Mouse (Mus musculus): Measurements from ENCODE around the gene Abhd14b. TPM values are rescaled to one million over a fixed set of nuclear protein-coding genes. Genes with fewer than 3 reads are reported as not detected.
A peak's percentile ranks its signal among the peaks of the same experiment; 100 is the strongest.

Gene Abhd14b
- polyA plus RNA-seq (2015; fragmentation: Nextera tagmentation; extraction: Ambion mirVana): 9.2 and 11.3 TPM in 2 replicates

- H3K36me3 ChIP-seq: no peaks in the 10 kb centered on the region
- no peaks in the 10 kb centered on the region for H3K27me3 ChIP-seq
- H3K9ac ChIP-seq: peak within 1 kb of the TSS; percentile 65
- peaks cover 31% of the 10 kb centered on the region for H3K4me1 ChIP-seq (replicated peaks)
- peak within 1 kb of the TSS; percentile 80 for H3K27ac ChIP-seq (replicated peaks)
- H3K9me3 ChIP-seq: no peaks in the 10 kb centered on the region
- under 1% methylated on average over 24 of the region's 24 CpGs for WGBS
- H3K4me2 ChIP-seq: peak within 1 kb of the TSS; percentile 85
- H3K4me3 ChIP-seq: peak within 1 kb of the TSS; percentile 58
- peak; percentile 82 for ATAC-seq (ENCODE audit: low FRiP score, low read depth)
Observed at GRCm38 (mm10) chr9:106447348-106447747, at the start of gene Abhd14b, which contains the start of gene Abhd14a. Gene Abhd14b (plus strand): TSS chr9:106447459. Gene Abhd14a (minus strand): TSS chr9:106447678.

- Histone ChIP-seq H3K36me3 (no peaks in the 10 kb centered on the region), H3K27ac (replicated peaks) (no peak overlapping the region), H3K9me3 (no peaks in the 10 kb centered on the region), H3K4me1 (replicated peaks) (peaks cover 20% of the 10 kb centered on the region), H3K9ac (no peak overlapping the region), H3K4me2 (no peak overlapping the region), H3K4me3 (no peak overlapping the region), H3K27me3 (no peaks in the 10 kb centered on the region)
- 82% methylated on average over 4 of the region's 4 CpGs for WGBS
- no peak for ATAC-seq (ENCODE audit: low FRiP score, low read depth)
Observed at GRCm38 (mm10) chr9:106397733-106398132, 49.5 kb upstream of the Abhd14b start.

- no peaks in the 10 kb centered on the region for H3K36me3 ChIP-seq
- H3K4me2 ChIP-seq: no peak overlapping the region
- WGBS: 83% methylated on average over 9 of the region's 9 CpGs
- H3K4me3 ChIP-seq: no peak overlapping the region
- H3K9ac ChIP-seq: no peak overlapping the region
- ATAC-seq (ENCODE audit: low FRiP score, low read depth): no peak
- no peaks in the 10 kb centered on the region for H3K9me3 ChIP-seq
- H3K27me3 ChIP-seq: no peaks in the 10 kb centered on the region
- peaks cover 18% of the 10 kb centered on the region for H3K4me1 ChIP-seq (replicated peaks)
- no peak overlapping the region for H3K27ac ChIP-seq (replicated peaks)
Observed at GRCm38 (mm10) chr9:106398667-106399311, 48.5 kb upstream of the Abhd14b start.

- H3K4me1 ChIP-seq (replicated peaks): peaks cover 11% of the 10 kb centered on the region
- H3K4me3 ChIP-seq: no peak overlapping the region
- no peaks in the 10 kb centered on the region for H3K27me3 ChIP-seq
- no peak overlapping the region for H3K27ac ChIP-seq (replicated peaks)
- H3K36me3 ChIP-seq: no peaks in the 10 kb centered on the region
- no peak overlapping the region for H3K4me2 ChIP-seq
- H3K9me3 ChIP-seq: no peaks in the 10 kb centered on the region
- ATAC-seq (ENCODE audit: low FRiP score, low read depth): no peak
- whole genome bisulfite sequencing: 88% methylated on average over 3 of the region's 3 CpGs
- no peak overlapping the region for H3K9ac ChIP-seq
Observed at GRCm38 (mm10) chr9:106399808-106400207, 47.5 kb upstream of the Abhd14b start.

- Histone ChIP-seq H3K9me3 (no peaks in the 10 kb centered on the region), H3K27me3 (no peaks in the 10 kb centered on the region), H3K4me3 (no peak overlapping the region), H3K36me3 (no peaks in the 10 kb centered on the region), H3K27ac (replicated peaks) (no peak overlapping the region), H3K4me1 (replicated peaks) (0 out of 2 replicates have a peak, but pooled peaks cover 8% of the 10 kb centered on the region), H3K4me2 (no peak overlapping the region), H3K9ac (no peak overlapping the region)
- ATAC-seq (ENCODE audit: low FRiP score, low read depth): no peak
- WGBS: 88% methylated on average over 5 of the region's 5 CpGs
Observed at GRCm38 (mm10) chr9:106402149-106402548, 45.1 kb upstream of the Abhd14b start.

GRCm38 (mm10) chr9:106402607-106403375, 44.5 kb upstream of the Abhd14b start:
- Histone ChIP-seq H3K9ac (no peak overlapping the region), H3K27ac (replicated peaks) (no peak overlapping the region), H3K36me3 (no peaks in the 10 kb centered on the region), H3K4me2 (no peak overlapping the region), H3K27me3 (no peaks in the 10 kb centered on the region), H3K4me1 (replicated peaks) (0 out of 2 replicates have a peak, but pooled peaks cover 8% of the 10 kb centered on the region), H3K4me3 (no peak overlapping the region), H3K9me3 (no peaks in the 10 kb centered on the region)
- ATAC-seq (ENCODE audit: low FRiP score, low read depth): no peak
- WGBS: 83% methylated on average over 16 of the region's 16 CpGs

GRCm38 (mm10) chr9:106405275-106405674, 42.0 kb upstream of the Abhd14b start:
- WGBS: 47% methylated on average over 6 of the region's 6 CpGs
- Histone ChIP-seq H3K27ac (replicated peaks) (no peak overlapping the region), H3K4me1 (replicated peaks) (0 out of 2 replicates have a peak, but pooled peaks cover 8% of the 10 kb centered on the region), H3K9me3 (no peaks in the 10 kb centered on the region), H3K4me3 (no peak overlapping the region), H3K36me3 (no peaks in the 10 kb centered on the region), H3K27me3 (no peaks in the 10 kb centered on the region), H3K9ac (no peak overlapping the region), H3K4me2 (no peak overlapping the region)
- ATAC-seq (ENCODE audit: low FRiP score, low read depth): no peak

- H3K4me2 ChIP-seq: no peak overlapping the region
- no peak overlapping the region for H3K9ac ChIP-seq
- ATAC-seq (ENCODE audit: low FRiP score, low read depth): no peak
- no peaks in the 10 kb centered on the region for H3K36me3 ChIP-seq
- 58% methylated on average over 8 of the region's 8 CpGs for WGBS
- no peaks in the 10 kb centered on the region for H3K27me3 ChIP-seq
- 0 out of 2 replicates have a peak, but pooled peaks cover 8% of the 10 kb centered on the region for H3K4me1 ChIP-seq (replicated peaks)
- H3K9me3 ChIP-seq: no peaks in the 10 kb centered on the region
- no peak overlapping the region for H3K27ac ChIP-seq (replicated peaks)
- H3K4me3 ChIP-seq: no peak overlapping the region
Observed at GRCm38 (mm10) chr9:106406443-106407078, 40.7 kb upstream of the Abhd14b start.

- no peak overlapping the region for H3K4me2 ChIP-seq
- H3K27me3 ChIP-seq: no peaks in the 10 kb centered on the region
- 0 out of 2 replicates have a peak, but pooled peaks cover 5% of the 10 kb centered on the region for H3K4me1 ChIP-seq (replicated peaks)
- H3K36me3 ChIP-seq: no peaks in the 10 kb centered on the region
- ATAC-seq (ENCODE audit: low FRiP score, low read depth): no peak
- no peak overlapping the region for H3K4me3 ChIP-seq
- WGBS: 98% methylated on average over 4 of the region's 4 CpGs
- H3K27ac ChIP-seq (replicated peaks): no peak overlapping the region
- H3K9me3 ChIP-seq: no peaks in the 10 kb centered on the region
- H3K9ac ChIP-seq: no peak overlapping the region
Observed at GRCm38 (mm10) chr9:106409096-106409495, 38.2 kb upstream of the Abhd14b start.

GRCm38 (mm10) chr9:106410086-106410650, 37.1 kb upstream of the Abhd14b start:
- Histone ChIP-seq H3K27me3 (no peaks in the 10 kb centered on the region), H3K4me1 (replicated peaks) (0 out of 2 replicates have a peak, but pooled peaks cover 5% of the 10 kb centered on the region), H3K9ac (no peak overlapping the region), H3K27ac (replicated peaks) (no peak overlapping the region), H3K36me3 (no peaks in the 10 kb centered on the region), H3K9me3 (no peaks in the 10 kb centered on the region), H3K4me2 (no peak overlapping the region), H3K4me3 (no peak overlapping the region)
- WGBS: 62% methylated on average over 2 of the region's 2 CpGs
- ATAC-seq (ENCODE audit: low FRiP score, low read depth): no peak

GRCm38 (mm10) chr9:106411091-106411594, 36.1 kb upstream of the Abhd14b start:
- H3K9me3 ChIP-seq: no peaks in the 10 kb centered on the region
- no peak for ATAC-seq (ENCODE audit: low FRiP score, low read depth)

More at GRCm38 (mm10) chr9:106411091-106411594, 36.1 kb upstream of the Abhd14b start:
- Histone ChIP-seq H3K27ac (replicated peaks) (no peak overlapping the region), H3K36me3 (no peaks in the 10 kb centered on the region), H3K4me3 (no peak overlapping the region), H3K4me1 (replicated peaks) (0 out of 2 replicates have a peak, but pooled peaks cover 5% of the 10 kb centered on the region), H3K4me2 (no peak overlapping the region), H3K9ac (no peak overlapping the region), H3K27me3 (no peaks in the 10 kb centered on the region)
- 79% methylated on average over 9 of the region's 9 CpGs for WGBS

Measured in hindbrain, embryonic 15.5 days (tissue).